Mouse (Mus musculus) small intestine, adult 2 months (tissue): ENCODE data around the gene Txnip.

Experiments
- CTCF ChIP-seq: fragments of 200-500 bp; IDR thresholded peaks from 2 replicates; pipeline ENCODE4 v1.5.1; 2012; ENCODE audit warnings: low read depth, mild to moderate bottlenecking, control low read depth, inconsistent platforms, low read length, moderate library complexity, mixed read lengths; ENCODE audit not compliant: insufficient replicate concordance, insufficient read length; ENCODE audit errors: extremely low read depth
- POLR2A ChIP-seq: fragments of 200-500 bp; IDR thresholded peaks from 2 replicates; pipeline ENCODE4 v1.6.1; 2012; ENCODE audit warnings: low read depth, mild to moderate bottlenecking, control low read depth, inconsistent platforms, low read length, moderate library complexity

DNA sequence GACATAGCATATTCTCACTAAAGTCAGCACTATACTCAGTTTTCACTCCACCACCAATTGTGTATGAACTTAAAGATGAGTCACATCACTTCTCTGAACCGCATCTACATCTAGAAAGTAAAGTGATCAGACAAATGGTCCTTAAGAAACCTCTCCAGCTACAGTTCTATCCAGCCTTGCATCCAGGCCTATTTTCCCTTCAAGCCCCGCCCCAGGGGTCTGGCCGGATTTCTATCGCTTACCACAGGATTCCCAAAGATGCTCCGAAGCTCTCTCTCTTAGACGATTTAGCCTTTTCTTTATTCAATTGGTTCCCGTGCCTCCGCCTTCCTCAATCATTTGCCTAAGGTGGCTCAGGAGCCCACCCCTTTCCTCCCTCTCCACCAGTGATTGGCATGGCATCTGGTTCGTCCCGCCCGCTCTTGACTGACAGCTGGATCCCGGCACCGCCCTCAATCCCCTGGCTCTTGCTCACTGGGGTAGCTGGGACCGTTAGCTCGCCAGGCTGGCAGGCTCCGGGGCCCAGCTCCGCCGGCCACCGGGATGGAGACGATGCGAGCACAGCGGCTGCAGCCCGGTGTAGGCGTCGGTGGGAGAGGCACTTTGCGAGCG is 43.0 kb downstream of the Txnip start, which contains the start of gene Lix1l:
- TF ChIP-seq CTCF = no peak
- TF ChIP-seq POLR2A = peak; percentile 46
